Mouse (Mus musculus) bone marrow, adult 2 months (tissue): ENCODE data around the gene Mta3. TPM values are rescaled to one million over a fixed set of nuclear protein-coding genes. Genes with fewer than 3 reads are reported as not detected.

ENCODE experiments used
- H3K27ac ChIP-seq: fragments of 200-500 bp; 2 replicates; pipeline ENCODE4 v1.5.1; 2012; ENCODE audit warnings: low read depth, mild to moderate bottlenecking, control low read depth, inconsistent platforms, low read length; ENCODE audit not compliant: control insufficient read depth, poor library complexity, insufficient read depth
- H3K4me1 ChIP-seq: fragments of 200-500 bp; 2 replicates; pipeline ENCODE4 v1.6.1; 2011; ENCODE audit warnings: low read length; ENCODE audit not compliant: control insufficient read depth, insufficient read depth
- H3K4me3 ChIP-seq: fragments of 200-500 bp; replicated peaks from 2 replicates; pipeline ENCODE3; 2011; ENCODE audit warnings: mild to moderate bottlenecking, low read depth, low read length, control low read depth; ENCODE audit not compliant: control insufficient read depth
- CTCF ChIP-seq: fragments of 200-500 bp; IDR thresholded peaks from 2 replicates; pipeline ENCODE4 v1.5.1; 2011; ENCODE audit warnings: low read length, control low read depth; ENCODE audit not compliant: control insufficient read depth, insufficient read depth
- POLR2A ChIP-seq: fragments of 200-500 bp; IDR thresholded peaks from 2 replicates; pipeline ENCODE4 v1.6.1; 2011; ENCODE audit warnings: low read depth, mild to moderate bottlenecking, control low read depth, low read length, borderline replicate concordance; ENCODE audit not compliant: control insufficient read depth
- WGBS: fragments of 180-500 bp; shearing (Covaris S2); methylation state at CpG from one replicate; pipeline ENCODE4 v1.1.7; 2018; 5-methylcytosine and 5-hydroxymethylcytosine counted together
- polyA plus RNA-seq: library from polyadenylated mRNA; stranded (reverse); fragments of >200 nt; gene quantifications from 2 replicates; pipeline ENCODE4 v1.2.4, GENCODE M21; 2011; ENCODE audit warnings: low replicate concordance; ENCODE audit not compliant: missing spikeins, insufficient read depth, insufficient read length

Gene Mta3
- polyA plus RNA-seq, 1 experiment, result 15.8 TPM

- TF ChIP-seq POLR2A, result no peak
- TF ChIP-seq CTCF, result no peak
- Histone ChIP-seq H3K27ac (peak overlapping the region; percentile 19; the same call in 1 of the 2 replicates), H3K4me3 (no peak overlapping the region), H3K4me1 (peaks cover 14% of the 10 kb centered on the region)
- WGBS, result 68% methylated on average over 17 of the region's 17 CpGs
Observed at GRCm38 (mm10) chr17:83812200-83812944, 106.4 kb downstream of the Mta3 start.

GRCm38 (mm10) chr17:83813050-83813449 is 107.1 kb downstream of the Mta3 start:
- H3K4me1 ChIP-seq, result peaks cover 13% of the 10 kb centered on the region
- TF ChIP-seq POLR2A (no peak), CTCF (no peak)
- no peak overlapping the region for H3K27ac ChIP-seq
- WGBS, result 55% methylated on average over 4 of the region's 4 CpGs
- no peak overlapping the region for H3K4me3 ChIP-seq

GRCm38 (mm10) chr17:83816996-83817395 is 111.0 kb downstream of the Mta3 start:
- WGBS, result 28% methylated on average over 7 of the region's 7 CpGs
- TF ChIP-seq POLR2A, result no peak
- TF ChIP-seq CTCF, result no peak
- no peak overlapping the region for H3K4me3 ChIP-seq
- H3K4me1 ChIP-seq, result peaks cover 13% of the 10 kb centered on the region
- no peak overlapping the region for H3K27ac ChIP-seq

GRCm38 (mm10) chr17:83819503-83819902 is 113.5 kb downstream of the Mta3 start:
- TF ChIP-seq POLR2A (no peak), CTCF (no peak)
- WGBS, result 68% methylated on average over 8 of the region's 8 CpGs

GRCm38 (mm10) chr17:83820701-83821100 is 114.7 kb downstream of the Mta3 start:
- Histone ChIP-seq H3K4me1 (peaks cover 10% of the 10 kb centered on the region), H3K27ac (no peak overlapping the region), H3K4me3 (no peak overlapping the region)
- WGBS, result 58% methylated on average over 5 of the region's 5 CpGs
- no peak for TF ChIP-seq CTCF
- TF ChIP-seq POLR2A, result no peak

More at GRCm38 (mm10) chr17:83819503-83819902, 113.5 kb downstream of the Mta3 start:
- no peak overlapping the region for H3K27ac ChIP-seq
- H3K4me3 ChIP-seq, result no peak overlapping the region
- peaks cover 10% of the 10 kb centered on the region for H3K4me1 ChIP-seq

- Histone ChIP-seq H3K4me1 (peaks cover 6% of the 10 kb centered on the region), H3K4me3 (no peak overlapping the region), H3K27ac (no peak overlapping the region)
- WGBS, result 74% methylated on average over 3 of the region's 3 CpGs
- no peak for TF ChIP-seq CTCF
- TF ChIP-seq POLR2A, result no peak
Observed at GRCm38 (mm10) chr17:83821876-83822275, 115.9 kb downstream of the Mta3 start.

- 12% methylated on average over 7 of the region's 7 CpGs for WGBS
- Histone ChIP-seq H3K4me1 (peaks cover 5% of the 10 kb centered on the region), H3K4me3 (no peak overlapping the region), H3K27ac (peak overlapping the region; percentile 24)
- no peak for TF ChIP-seq CTCF
- TF ChIP-seq POLR2A, result no peak
Observed at GRCm38 (mm10) chr17:83823835-83824234, 117.9 kb downstream of the Mta3 start.

GRCm38 (mm10) chr17:83829356-83829755 is 123.4 kb downstream of the Mta3 start:
- TF ChIP-seq CTCF, result no peak
- no peak for TF ChIP-seq POLR2A
- Histone ChIP-seq H3K27ac (peak overlapping the region; percentile 16), H3K4me1 (peaks cover 11% of the 10 kb centered on the region), H3K4me3 (no peak overlapping the region)
- 36% methylated on average over 3 of the region's 3 CpGs for WGBS

- peaks cover 11% of the 10 kb centered on the region for H3K4me1 ChIP-seq
- TF ChIP-seq POLR2A (no peak), CTCF (no peak)
- H3K4me3 ChIP-seq, result no peak overlapping the region
- H3K27ac ChIP-seq, result peak overlapping the region; percentile 52
- 77% methylated on average over 4 of the region's 4 CpGs for WGBS
Observed at GRCm38 (mm10) chr17:83830616-83831292, 124.8 kb downstream of the Mta3 start.
